Mouse (Mus musculus): ENCODE measurements around the gene Pacsin2. TPM values are rescaled to one million over a fixed set of nuclear protein-coding genes. Genes with fewer than 3 reads are reported as not detected.
A peak's percentile ranks its signal among the peaks of the same experiment; 100 is the strongest.
"Not testable (repeated sequence)": the region's sequence is repeated elsewhere in the genome, so short reads cannot be mapped to it uniquely, and the experiment has no call there.

The Pacsin2 gene
- total RNA-seq, 1 experiment from 2014 or later: 84.3 TPM

GRCm38 (mm10) chr15:83375136-83375535 is 89.3 kb downstream of the Pacsin2 start:
- DNase-seq: peak; percentile 79

- no peak for DNase-seq
These were observed 90.3 kb downstream of the Pacsin2 start for GRCm38 (mm10) chr15:83374076-83374475.

- not testable (repeated sequence) for DNase-seq
These were observed 95.7 kb downstream of the Pacsin2 start for GRCm38 (mm10) chr15:83368702-83369101.

- no peak for DNase-seq
These were observed 96.1 kb downstream of the Pacsin2 start for GRCm38 (mm10) chr15:83368261-83368660.

DNA sequence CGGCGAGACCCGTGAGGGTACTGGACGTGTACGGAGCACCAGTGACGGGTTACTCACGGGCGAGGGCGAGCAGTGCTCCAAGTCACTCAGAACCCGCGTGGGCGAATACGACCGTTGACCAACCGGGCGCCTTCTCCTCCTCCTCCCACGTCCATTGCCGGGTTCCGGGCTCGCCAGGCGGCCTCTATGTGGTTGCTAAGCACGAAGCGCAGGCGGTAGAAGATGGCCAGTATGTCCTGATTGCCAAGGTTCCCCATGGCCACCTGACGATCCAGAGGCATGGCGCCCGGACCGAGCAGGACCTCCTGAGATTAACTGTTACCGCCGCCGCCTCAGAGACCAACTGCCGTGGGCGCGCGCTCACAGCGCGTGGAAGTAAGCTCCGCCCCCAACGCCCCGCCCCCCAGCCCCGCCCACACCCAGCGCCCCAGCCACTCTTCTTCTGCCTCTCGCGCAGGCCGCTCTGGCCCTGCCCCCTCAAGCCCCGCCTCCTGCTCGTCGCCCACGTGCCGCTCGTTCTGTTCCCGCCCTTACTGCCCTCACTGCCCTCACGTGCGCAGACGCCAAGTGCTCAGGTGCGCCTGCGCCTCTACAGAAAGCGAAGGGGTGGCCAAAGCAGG is 97.4 kb downstream of the Pacsin2 start:
- DNase-seq: peak; percentile 92

DNA sequence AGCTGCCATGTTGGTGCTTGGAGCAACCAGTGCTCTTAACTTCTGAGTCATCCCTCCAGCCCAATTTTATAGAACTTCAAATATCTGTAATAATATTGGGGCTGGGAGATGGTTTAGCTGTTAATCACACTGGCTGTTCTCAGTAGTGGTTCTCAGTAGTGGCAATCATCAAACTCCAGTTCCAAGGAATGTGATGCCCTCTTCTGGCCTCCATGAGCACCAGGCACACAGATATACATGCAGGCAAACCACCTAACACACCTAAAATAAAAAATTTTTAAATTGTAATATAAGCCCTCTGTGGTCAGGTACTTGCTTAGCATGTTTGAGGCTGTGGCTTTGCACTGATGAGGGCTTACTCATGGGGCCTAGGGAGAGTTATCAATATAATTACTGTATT is 98.7 kb downstream of the Pacsin2 start:
- DNase-seq: no peak

DNA sequence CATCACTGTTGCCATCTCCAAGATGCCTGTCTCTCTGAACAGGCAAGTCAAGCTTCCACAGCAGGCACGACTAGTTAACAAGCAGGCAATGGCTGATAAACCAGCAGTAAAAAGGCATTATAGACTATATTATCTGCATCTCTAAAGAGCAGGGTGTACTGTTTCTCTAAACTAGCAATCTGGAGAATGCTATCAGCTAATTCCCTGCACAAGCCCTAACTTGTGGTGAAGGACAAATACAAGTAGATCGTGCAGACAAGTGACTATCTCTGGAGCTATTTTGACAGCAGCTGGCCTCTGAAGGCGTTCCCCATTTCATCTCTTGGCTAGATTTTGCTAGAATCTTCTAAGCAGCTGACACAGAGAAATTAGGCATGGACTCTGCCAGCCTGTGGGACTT is 100.2 kb downstream of the Pacsin2 start:
- no peak for DNase-seq

GRCm38 (mm10) chr15:83362813-83363212 is 101.6 kb downstream of the Pacsin2 start:
- DNase-seq: not testable (repeated sequence)

GRCm38 (mm10) chr15:83360899-83361298 is 103.5 kb downstream of the Pacsin2 start:
- DNase-seq: not testable (repeated sequence)

GRCm38 (mm10) chr15:83360140-83360539 is 104.3 kb downstream of the Pacsin2 start:
- DNase-seq: no peak

GRCm38 (mm10) chr15:83358476-83358875 is 105.9 kb downstream of the Pacsin2 start:
- DNase-seq: no peak

- DNase-seq: no peak
These were observed 112.9 kb downstream of the Pacsin2 start for GRCm38 (mm10) chr15:83351546-83351945.

DNA sequence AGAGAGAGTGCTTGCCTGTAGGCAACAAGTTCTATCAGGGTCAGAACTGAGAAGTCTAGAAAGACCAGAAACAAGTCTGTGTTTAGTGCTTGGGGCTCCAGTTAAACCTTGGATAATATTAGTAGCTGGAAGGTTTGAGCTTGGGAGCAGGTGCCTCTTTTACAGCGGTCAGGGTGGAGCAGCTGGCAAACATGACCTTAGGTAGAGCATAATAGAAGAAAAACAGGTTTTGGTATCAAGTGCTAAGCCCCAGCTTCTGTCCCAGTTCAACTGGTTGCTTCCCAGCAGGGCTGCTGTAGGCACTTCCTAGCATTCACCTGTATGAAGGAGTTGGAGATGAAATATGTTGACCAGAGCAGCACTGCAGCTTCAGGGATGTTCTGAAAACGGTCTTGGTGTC is 113.5 kb downstream of the Pacsin2 start:
- DNase-seq: no peak

GRCm38 (mm10) chr15:83349954-83350711 is 114.3 kb downstream of the Pacsin2 start, which contains the start of gene Arfgap3:
Gene Arfgap3, minus strand, starts transcription at chr15:83350247.
- DNase-seq: peak; percentile 96

DNA sequence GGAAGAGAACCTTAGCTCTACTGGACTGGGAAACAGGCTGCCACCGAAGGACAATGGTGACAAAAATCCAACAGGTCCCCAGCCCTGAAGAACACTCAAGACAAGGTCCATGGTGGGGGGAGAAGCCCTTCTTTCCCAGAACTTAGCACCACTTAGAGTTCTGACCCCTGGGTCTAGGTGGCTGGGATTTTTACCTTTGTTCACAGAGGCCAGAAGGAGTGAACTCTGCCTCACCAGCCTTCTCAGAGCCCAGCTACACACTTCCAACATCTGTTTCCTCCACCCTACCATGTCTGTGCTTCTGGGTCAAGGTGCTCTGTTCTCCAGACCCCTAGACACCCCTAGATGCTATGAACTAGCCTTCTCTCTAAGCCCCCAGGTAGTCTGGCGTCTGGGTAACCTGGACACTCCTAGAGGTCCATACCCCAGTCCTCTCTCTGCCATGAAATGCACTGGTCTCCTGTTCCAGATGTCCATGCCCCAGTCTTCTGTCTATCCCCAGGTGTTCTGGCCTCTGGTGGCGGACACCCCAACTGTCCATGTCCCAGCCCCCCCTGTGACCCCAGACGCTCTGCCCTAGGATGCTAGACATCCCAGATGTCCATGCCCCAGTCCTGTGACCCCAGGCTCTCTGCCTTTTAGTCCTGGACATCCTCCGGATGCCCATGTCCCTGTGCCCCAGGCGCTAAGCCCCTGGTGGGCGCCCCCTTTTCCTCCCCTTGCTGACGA is 115.0 kb downstream of the Pacsin2 start:
- DNase-seq: no peak

GRCm38 (mm10) chr15:83348747-83349146 is 115.7 kb downstream of the Pacsin2 start:
- DNase-seq: no peak

- DNase-seq: no peak
These were observed 118.4 kb downstream of the Pacsin2 start for GRCm38 (mm10) chr15:83345898-83346529.

DNA sequence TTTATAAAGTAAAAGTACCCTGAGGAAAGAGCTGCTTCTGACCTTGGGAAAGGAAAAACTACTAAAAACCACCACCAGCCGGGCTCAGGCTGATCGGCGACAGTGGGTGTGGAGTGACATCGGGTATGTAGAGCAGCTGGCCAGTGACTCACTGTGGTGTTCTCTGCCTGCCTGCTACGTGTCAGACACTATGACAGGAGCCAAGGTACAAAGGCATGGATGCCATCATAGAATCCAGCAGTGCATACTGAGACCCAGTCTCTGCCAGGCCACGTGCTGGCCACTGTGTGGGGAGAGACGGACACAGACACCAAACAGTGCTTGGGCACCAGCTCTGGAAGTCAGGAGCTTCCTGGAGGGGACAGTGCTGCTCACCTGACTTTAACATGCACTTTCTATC is 119.5 kb downstream of the Pacsin2 start:
- peak; percentile 68 for DNase-seq

DNA sequence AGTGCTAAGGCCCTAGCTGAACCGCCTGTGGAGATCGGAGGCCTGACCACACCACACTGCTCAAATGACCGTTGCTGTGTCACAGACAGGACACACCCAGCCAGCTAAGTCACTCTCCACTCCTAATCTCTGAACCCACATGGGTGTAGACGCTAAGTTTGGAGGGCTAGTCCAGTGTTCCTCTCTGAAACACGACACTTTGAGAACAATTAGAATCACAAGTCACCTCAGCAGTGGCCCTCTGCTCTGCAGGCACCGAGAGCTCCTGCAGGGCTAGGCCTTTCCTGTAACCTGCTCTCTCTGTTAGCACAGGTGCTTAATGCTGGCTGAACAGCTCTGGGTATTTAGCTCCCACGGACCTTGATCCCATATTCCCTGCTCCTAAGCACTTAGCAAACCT is 120.2 kb downstream of the Pacsin2 start:
- no peak for DNase-seq

GRCm38 (mm10) chr15:83338908-83339307 is 125.5 kb downstream of the Pacsin2 start:
- DNase-seq: no peak

- no peak for DNase-seq
These were observed 126.2 kb downstream of the Pacsin2 start for GRCm38 (mm10) chr15:83337903-83338870.
